Mouse (Mus musculus) CH12.LX (cell line): ENCODE data around the gene Alox12. TPM values are rescaled to one million over a fixed set of nuclear protein-coding genes. Genes with fewer than 3 reads are reported as not detected.

ENCODE experiments used
- DNase-seq: peaks from one replicate; pipeline ENCODE4 v3.0.0-alpha.2; 2013; ENCODE audit errors: extremely low read depth
- H3K27ac ChIP-seq: 2 replicates; pipeline ENCODE4 v1.5.1; 2012; ENCODE audit warnings: low read depth, mild to moderate bottlenecking, control low read depth, moderate library complexity; ENCODE audit not compliant: insufficient read depth
- H3K27me3 ChIP-seq: replicated peaks from 2 replicates; pipeline ENCODE3; 2012; ENCODE audit warnings: inconsistent platforms
- H3K36me3 ChIP-seq, 2 experiments: replicated peaks in 1 of 2; 2 replicates each; pipeline versions ENCODE3 to v1.6.1; 2012; ENCODE audit warnings: inconsistent platforms in 1 of 2, low read length in 1 of 2, mild to moderate bottlenecking in 1 of 2, mixed read lengths in 1 of 2, moderate library complexity in 1 of 2; ENCODE audit not compliant: control insufficient read depth in 1 of 2, insufficient read depth in 1 of 2
- H3K4me1 ChIP-seq, 2 experiments: 2 replicates each; pipeline ENCODE4 v1.6.1; 2012; ENCODE audit warnings: inconsistent platforms in 1 of 2, moderate library complexity in 1 of 2; ENCODE audit not compliant: insufficient read depth in 2 of 2, control insufficient read depth in 1 of 2
- H3K4me2 ChIP-seq: 2 replicates; pipeline ENCODE4 v1.6.1; 2012; ENCODE audit warnings: low read depth, mild to moderate bottlenecking, control low read depth; ENCODE audit not compliant: poor library complexity, insufficient read depth, severe bottlenecking
- H3K4me3 ChIP-seq, 3 experiments: fragments of 150-350 bp in 1 of 3; sonication (generic) in 1 of 3; replicated peaks in 1 of 3; 2 replicates each; pipeline versions ENCODE3 to v1.5.1; 2011 to 2012; ENCODE audit warnings: low read depth in 2 of 3, low read length in 2 of 3, mild to moderate bottlenecking in 2 of 3, moderate library complexity in 2 of 3, control low read depth in 1 of 3, improper control_type of control experiment in 1 of 3, inconsistent platforms in 1 of 3, mixed read lengths in 1 of 3; ENCODE audit not compliant: poor library complexity in 1 of 3
- H3K79me2 ChIP-seq: replicated peaks from 2 replicates; pipeline ENCODE4 v1.6.1; 2012; ENCODE audit warnings: mild to moderate bottlenecking, moderate library complexity; ENCODE audit not compliant: control insufficient read depth, poor library complexity, insufficient read depth, severe bottlenecking; ENCODE audit errors: extremely low read depth
- H3K9ac ChIP-seq: 2 replicates; pipeline ENCODE4 v1.6.1; 2012; ENCODE audit warnings: low read depth, mild to moderate bottlenecking, control low read depth, moderate library complexity; ENCODE audit not compliant: insufficient read depth
- H3K9me3 ChIP-seq: replicated peaks from 2 replicates; pipeline ENCODE3; 2012; ENCODE audit warnings: low read length, inconsistent platforms, mixed read lengths
- BHLHE40 ChIP-seq: IDR thresholded peaks from 2 replicates; pipeline ENCODE4 v1.6.1; 2011; ENCODE audit warnings: mild to moderate bottlenecking, low read depth, low read length, improper control_type of control experiment
- CHD1 ChIP-seq: IDR thresholded peaks from 2 replicates; pipeline ENCODE4 v1.6.1; 2012; ENCODE audit warnings: low read depth, low read length, improper control_type of control experiment, inconsistent platforms
- CHD2 ChIP-seq: IDR thresholded peaks from 2 replicates; pipeline ENCODE4 v1.6.1; 2011; ENCODE audit warnings: low read length, improper control_type of control experiment
- CTCF ChIP-seq, 2 experiments: IDR thresholded peaks in 1 of 2; conservative IDR thresholded peaks in 1 of 2; 2 replicates each; pipeline ENCODE4 v1.5.1; 2011 to 2012; ENCODE audit warnings: low read depth in 2 of 2, low read length in 2 of 2, improper control_type of control experiment in 1 of 2, inconsistent platforms in 1 of 2, mild to moderate bottlenecking in 1 of 2, moderate library complexity in 1 of 2
- E2F4 ChIP-seq: IDR thresholded peaks from 2 replicates; pipeline ENCODE4 v1.6.1; 2011; ENCODE audit warnings: low read depth, low read length, improper control_type of control experiment; ENCODE audit not compliant: insufficient replicate concordance
- ELF1 ChIP-seq: IDR thresholded peaks from 2 replicates; pipeline ENCODE4 v1.6.1; 2014; ENCODE audit warnings: low read depth, mild to moderate bottlenecking, inconsistent platforms, low read length, improper control_type of control experiment
- EP300 ChIP-seq: IDR thresholded peaks from 2 replicates; pipeline ENCODE4 v1.6.1; 2011; ENCODE audit warnings: low read length, improper control_type of control experiment
- ETS1 ChIP-seq: conservative IDR thresholded peaks from 2 replicates; pipeline ENCODE4 v1.6.1; 2012; ENCODE audit warnings: low read depth, mild to moderate bottlenecking, inconsistent platforms, low read length, improper control_type of control experiment, moderate library complexity
- GABPA ChIP-seq: IDR thresholded peaks from 2 replicates; pipeline ENCODE4 v1.6.1; 2012; ENCODE audit warnings: low read depth, low read length, improper control_type of control experiment, inconsistent platforms; ENCODE audit not compliant: insufficient replicate concordance
- HCFC1 ChIP-seq: IDR thresholded peaks from 2 replicates; pipeline ENCODE4 v1.6.1; 2012; ENCODE audit warnings: low read depth, mild to moderate bottlenecking, inconsistent platforms, low read length, improper control_type of control experiment
- IRF4 ChIP-seq: IDR thresholded peaks from 2 replicates; pipeline ENCODE4 v1.6.1; 2014; ENCODE audit warnings: low read depth, mild to moderate bottlenecking, inconsistent platforms, low read length, improper control_type of control experiment
- JUN ChIP-seq: IDR thresholded peaks from 2 replicates; pipeline ENCODE4 v1.6.1; 2011; ENCODE audit warnings: low read depth, mild to moderate bottlenecking, low read length, improper control_type of control experiment, moderate library complexity; ENCODE audit not compliant: insufficient read depth
- JUND ChIP-seq: conservative IDR thresholded peaks from 2 replicates; pipeline ENCODE4 v1.6.1; 2011; ENCODE audit warnings: low read depth, low read length, improper control_type of control experiment
- KAT2A ChIP-seq: IDR thresholded peaks from 2 replicates; pipeline ENCODE4 v1.6.1; 2012; ENCODE audit warnings: low read length, improper control_type of control experiment, inconsistent platforms; ENCODE audit not compliant: insufficient replicate concordance
- MAFK ChIP-seq: IDR thresholded peaks from 2 replicates; pipeline ENCODE4 v1.6.1; 2011; ENCODE audit warnings: low read length, improper control_type of control experiment; ENCODE audit not compliant: insufficient replicate concordance
- MAX ChIP-seq: IDR thresholded peaks from 2 replicates; pipeline ENCODE4 v1.6.1; 2011; ENCODE audit warnings: low read length, improper control_type of control experiment
- MAZ ChIP-seq: IDR thresholded peaks from 2 replicates; pipeline ENCODE4 v1.6.1; 2012; ENCODE audit warnings: low read depth, mild to moderate bottlenecking, inconsistent platforms, low read length, improper control_type of control experiment, moderate library complexity
- MEF2A ChIP-seq: IDR thresholded peaks from 2 replicates; pipeline ENCODE4 v1.6.1; 2014; ENCODE audit warnings: low read depth, mild to moderate bottlenecking, inconsistent platforms, low read length, improper control_type of control experiment, borderline replicate concordance
- MXI1 ChIP-seq: IDR thresholded peaks from 2 replicates; pipeline ENCODE4 v1.6.1; 2011; ENCODE audit warnings: mild to moderate bottlenecking, low read depth, low read length, improper control_type of control experiment
- MYC ChIP-seq: IDR thresholded peaks from 2 replicates; pipeline ENCODE4 v1.6.1; 2011; ENCODE audit warnings: low read depth, mild to moderate bottlenecking, improper control_type of control experiment, low read length
- NELFE ChIP-seq: IDR thresholded peaks from 2 replicates; pipeline ENCODE4 v1.6.1; 2011; ENCODE audit warnings: low read depth, low read length, improper control_type of control experiment
- NRF1 ChIP-seq: IDR thresholded peaks from 2 replicates; pipeline ENCODE4 v1.6.1; 2014; ENCODE audit warnings: low read depth, mild to moderate bottlenecking, inconsistent platforms, low read length, improper control_type of control experiment, moderate library complexity
- PAX5 ChIP-seq: IDR thresholded peaks from 2 replicates; pipeline ENCODE4 v1.6.1; 2012; ENCODE audit warnings: low read length, inconsistent platforms, mixed read lengths
- POLR2A ChIP-seq: IDR thresholded peaks from 2 replicates; pipeline ENCODE4 v1.6.1; 2011; ENCODE audit warnings: low read depth, mild to moderate bottlenecking, improper control_type of control experiment, low read length
- POLR2AphosphoS2 ChIP-seq: IDR thresholded peaks from 2 replicates; pipeline ENCODE4 v1.6.1; 2011; ENCODE audit warnings: low read depth, low read length, improper control_type of control experiment
- RAD21 ChIP-seq: IDR thresholded peaks from 2 replicates; pipeline ENCODE4 v1.6.1; 2011; ENCODE audit warnings: low read depth, mild to moderate bottlenecking, low read length, improper control_type of control experiment, moderate library complexity
- RCOR1 ChIP-seq: conservative IDR thresholded peaks from 2 replicates; pipeline ENCODE4 v1.6.1; 2012; ENCODE audit warnings: low read depth, mild to moderate bottlenecking, inconsistent platforms, low read length, improper control_type of control experiment
- SIN3A ChIP-seq: IDR thresholded peaks from 2 replicates; pipeline ENCODE4 v1.6.1; 2012; ENCODE audit warnings: low read length, improper control_type of control experiment, inconsistent platforms
- SMC3 ChIP-seq: IDR thresholded peaks from 2 replicates; pipeline ENCODE4 v1.6.1; 2011; ENCODE audit warnings: low read depth, low read length, improper control_type of control experiment
- TBP ChIP-seq: conservative IDR thresholded peaks from 2 replicates; pipeline ENCODE4 v1.6.1; 2011; ENCODE audit warnings: low read depth, low read length, improper control_type of control experiment
- TCF12 ChIP-seq: IDR thresholded peaks from 2 replicates; pipeline ENCODE4 v1.6.1; 2014; ENCODE audit warnings: low read depth, mild to moderate bottlenecking, inconsistent platforms, low read length, improper control_type of control experiment
- UBTF ChIP-seq: IDR thresholded peaks from 2 replicates; pipeline ENCODE4 v1.6.1; 2012; ENCODE audit warnings: low read depth, mild to moderate bottlenecking, inconsistent platforms, low read length, improper control_type of control experiment, moderate library complexity
- USF1 ChIP-seq: IDR thresholded peaks from 2 replicates; pipeline ENCODE4 v1.6.1; 2014; ENCODE audit warnings: low read depth, mild to moderate bottlenecking, inconsistent platforms, low read length, improper control_type of control experiment
- ZC3H11A ChIP-seq: IDR thresholded peaks from 2 replicates; pipeline ENCODE4 v1.6.1; 2012; ENCODE audit warnings: low read depth, mild to moderate bottlenecking, inconsistent platforms, low read length, improper control_type of control experiment
- ZKSCAN1 ChIP-seq: IDR thresholded peaks from 2 replicates; pipeline ENCODE4 v1.6.1; 2012; ENCODE audit warnings: low read depth, inconsistent platforms, low read length, improper control_type of control experiment, borderline replicate concordance
- ZMIZ1 ChIP-seq: IDR thresholded peaks from 2 replicates; pipeline ENCODE4 v1.6.1; 2012; ENCODE audit warnings: low read depth, mild to moderate bottlenecking, inconsistent platforms, low read length, improper control_type of control experiment
- ZNF384 ChIP-seq: IDR thresholded peaks from 2 replicates; pipeline ENCODE4 v1.6.1; 2012; ENCODE audit warnings: low read depth, low read length, improper control_type of control experiment, inconsistent platforms
- dilution Hi-C: fragments of 300-500 bp; cut with MboI; formaldehyde crosslinking; loops from 2 replicates; pipeline ENCODE4 v1.14.3; 2020; ENCODE audit warnings: low sequenced_read_pairs; ENCODE audit not compliant: extremely low pct_unique_long_range_greater_than_20kb, extremely low pct_ligation_motif_present
- in situ Hi-C: fragments of 300-500 bp; cut with MboI; formaldehyde crosslinking; loops from 3 replicates; pipeline ENCODE4 v1.14.3; 2019; ENCODE audit warnings: low sequenced_read_pairs, low pct_ligation_motif_present, low pct_unique_long_range_greater_than_20kb, mixed read lengths
- polyA plus RNA-seq: library from polyadenylated mRNA; unstranded; fragments of >175 nt; gene quantifications from 2 replicates; pipeline ENCODE4 v1.2.1, GENCODE M21; 2012; ENCODE audit warnings: low read depth; ENCODE audit not compliant: insufficient read length
- total RNA-seq, 2 experiments: library from RNA; depleted of rRNA; stranded (reverse); fragments of 300-350 nt in 1 of 2; fragments of >200 nt in 1 of 2; gene quantifications; 2 replicates each; pipeline ENCODE4 v1.2.3; 2012 to 2014

Gene Alox12
- total and polyA plus RNA-seq, 3 experiments = not detected

- peak overlapping the region; percentile 33 to 50 (median 40) for H3K4me3 ChIP-seq
- peaks cover 6 to 16% of the 10 kb centered on the region in 2 experiments for H3K36me3 ChIP-seq
- H3K79me2 ChIP-seq = no peaks in the 10 kb centered on the region
- peak overlapping the region; percentile 51; the same call in 1 of the 2 replicates for H3K9ac ChIP-seq
- dilution Hi-C loops = no loop called here
- in situ Hi-C loops = loop anchor here (25.0 kb wide), 2 partner anchors 382 to 532 kb away; partner anchors contain the start of genes 4930544D05Rik, Chrne and Zfp3
- H3K4me1 ChIP-seq = peaks cover 0 to 34% of the 10 kb centered on the region in 2 experiments; a peak in 2 of 4 replicates
- DNase-seq = peak; percentile 93
- no peaks in the 10 kb centered on the region for H3K9me3 ChIP-seq
- peak overlapping the region; percentile 86 for H3K4me2 ChIP-seq
- peak overlapping the region; percentile 52; the same call in 1 of the 2 replicates for H3K27ac ChIP-seq
- H3K27me3 ChIP-seq = peaks cover 2% of the 10 kb centered on the region
- TF ChIP-seq JUND (no peak; the same call in 1 of the 2 replicates), RCOR1 (peak; percentile 43; the same call in 1 of the 2 replicates), SMC3 (peak; percentile 86), MEF2A (no peak; the same call in 1 of the 2 replicates), MXI1 (peak; percentile 56; the same call in 1 of the 2 replicates), JUN (no peak), ETS1 (peak; percentile 66), NRF1 (peak; percentile 59), NELFE (peak; percentile 90), HCFC1 (peak; percentile 35; the same call in 1 of the 2 replicates), RAD21 (peak; percentile 97), BHLHE40 (peak; percentile 65), MAX (peak; percentile 85; the same call in 1 of the 2 replicates), TCF12 (peak; percentile 88), POLR2AphosphoS2 (no peak), E2F4 (0 out of 2 replicates have a peak, but pooled peaks have one; percentile 78), CHD1 (no peak), KAT2A (0 out of 2 replicates have a peak, but pooled peaks have one; percentile 47), PAX5 (no peak), ZMIZ1 (no peak; the same call in 1 of the 2 replicates), ZNF384 (0 out of 2 replicates have a peak, but pooled peaks have one; percentile 23), IRF4 (peak; percentile 79), CHD2 (peak; percentile 69; the same call in 1 of the 2 replicates), MYC (0 out of 2 replicates have a peak, but pooled peaks have one; percentile 72), ELF1 (peak; percentile 65), EP300 (peak; percentile 71), ZC3H11A (no peak), USF1 (no peak), ZKSCAN1 (no peak), CTCF (conservative IDR thresholded peaks at IDR 0.05 in 1 of 2, IDR thresholded peaks at IDR 0.05 in 1 of 2; ENCODE audit: low read depth in 2 of 2, low read length in 2 of 2) (peak; percentile 82 to 98), SIN3A (peak; percentile 76), GABPA (no peak), TBP (peak; percentile 50; the same call in 1 of the 2 replicates), POLR2A (peak; percentile 79), MAZ (peak; percentile 71), UBTF (peak; percentile 84), MAFK (no peak)
Measured at GRCm38 (mm10) chr11:70230239-70230727, 24.9 kb downstream of the Alox12 start.
